Mouse (Mus musculus) ovary, postnatal 10 days (tissue): ENCODE data around the gene Exoc6.

Experiments
- DNase-seq: peaks from one replicate; pipeline ENCODE4 v3.0.0; 2022; ENCODE audit warnings: low spot score

Gene Exoc6

DNA sequence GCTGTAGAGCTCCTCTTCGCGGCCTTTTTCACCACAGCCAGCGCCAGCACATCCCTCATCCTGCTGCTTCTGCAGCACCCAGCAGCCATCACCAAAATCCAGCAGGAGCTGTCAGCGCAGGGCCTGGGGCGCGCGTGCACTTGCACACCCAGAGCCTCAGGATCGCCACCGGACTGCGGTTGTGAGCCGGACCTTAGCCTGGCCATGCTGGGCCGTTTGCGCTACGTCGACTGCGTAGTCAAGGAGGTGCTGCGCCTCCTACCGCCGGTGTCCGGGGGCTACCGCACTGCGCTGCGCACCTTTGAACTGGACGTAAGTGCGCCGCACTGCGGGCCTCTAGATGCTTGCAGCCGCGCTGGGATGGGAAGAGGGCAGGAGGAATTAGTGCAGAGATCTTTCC is 140.5 kb downstream of the Exoc6 start:
- no peak for DNase-seq

DNA sequence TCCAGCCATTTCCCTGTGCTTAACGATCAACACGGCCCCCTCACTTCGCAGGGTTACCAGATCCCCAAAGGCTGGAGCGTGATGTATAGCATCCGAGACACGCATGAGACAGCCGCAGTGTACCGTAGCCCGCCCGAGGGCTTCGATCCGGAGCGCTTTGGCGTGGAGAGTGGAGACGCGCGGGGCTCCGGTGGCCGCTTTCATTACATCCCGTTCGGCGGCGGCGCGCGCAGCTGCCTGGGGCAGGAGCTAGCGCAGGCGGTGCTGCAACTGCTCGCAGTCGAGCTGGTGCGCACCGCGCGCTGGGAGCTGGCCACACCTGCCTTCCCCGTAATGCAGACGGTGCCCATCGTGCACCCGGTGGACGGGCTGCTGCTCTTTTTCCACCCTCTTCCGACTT is 142.7 kb downstream of the Exoc6 start:
- DNase-seq: no peak

DNA sequence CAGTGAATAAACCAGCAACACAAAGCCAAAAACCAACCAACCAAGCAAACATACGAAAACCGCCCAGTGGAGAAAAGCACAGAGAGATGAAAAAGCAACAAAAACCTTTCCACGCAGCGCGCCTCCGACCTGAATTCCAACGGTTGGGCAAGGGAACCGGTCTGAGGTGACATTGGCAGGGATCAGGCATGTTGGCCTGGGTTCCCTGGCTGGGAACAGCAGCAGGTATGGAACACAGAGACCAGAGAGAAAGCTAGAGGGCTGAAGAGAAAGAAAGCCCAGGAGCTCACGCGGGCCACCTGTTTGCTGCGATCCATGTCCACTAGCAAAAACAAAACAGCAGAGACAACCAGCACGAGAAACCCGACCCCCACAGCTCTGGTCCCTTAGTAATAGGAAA is 144.9 kb downstream of the Exoc6 start:
- DNase-seq: no peak

DNA sequence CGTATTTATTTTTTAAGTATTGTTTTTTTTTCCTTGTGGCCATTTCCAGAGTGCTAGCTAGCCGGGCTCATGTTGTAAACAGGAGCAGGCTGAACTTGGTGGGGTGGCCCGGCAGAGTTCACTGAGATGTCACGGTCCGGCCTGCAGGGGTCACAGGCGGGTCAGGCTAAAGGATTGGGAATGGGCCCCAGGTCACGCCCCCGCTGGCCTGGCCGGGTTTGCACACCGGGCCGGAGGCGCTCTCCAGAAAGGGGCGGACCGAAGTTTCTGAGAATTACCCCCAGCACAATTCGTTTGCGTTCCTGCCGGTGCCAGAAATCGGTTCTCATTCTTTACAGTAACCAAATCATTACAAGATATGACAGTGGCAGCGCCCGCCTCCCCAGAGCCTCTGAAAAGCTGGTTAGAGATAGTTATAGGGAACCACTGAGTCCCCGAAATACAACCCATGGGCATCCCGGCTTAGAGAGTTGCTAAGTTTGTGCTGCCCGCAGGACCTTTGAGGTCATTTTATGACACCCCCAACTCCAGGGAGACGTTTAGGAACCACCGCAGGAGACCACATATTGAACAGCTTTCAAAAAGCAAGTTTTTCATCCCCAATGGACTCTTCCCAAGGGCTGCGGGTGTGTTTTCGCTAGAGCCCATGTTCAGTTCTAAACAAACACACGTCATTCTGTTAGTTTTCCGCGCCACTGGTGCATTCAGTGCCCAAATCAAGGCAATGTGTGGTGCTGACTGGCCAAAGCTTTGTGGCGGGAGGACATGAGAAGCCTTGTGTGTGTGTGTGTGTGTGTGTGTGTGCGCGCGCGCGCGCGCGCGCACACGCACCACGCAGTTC is 145.8 kb downstream of the Exoc6 start:
- no peak for DNase-seq

DNA sequence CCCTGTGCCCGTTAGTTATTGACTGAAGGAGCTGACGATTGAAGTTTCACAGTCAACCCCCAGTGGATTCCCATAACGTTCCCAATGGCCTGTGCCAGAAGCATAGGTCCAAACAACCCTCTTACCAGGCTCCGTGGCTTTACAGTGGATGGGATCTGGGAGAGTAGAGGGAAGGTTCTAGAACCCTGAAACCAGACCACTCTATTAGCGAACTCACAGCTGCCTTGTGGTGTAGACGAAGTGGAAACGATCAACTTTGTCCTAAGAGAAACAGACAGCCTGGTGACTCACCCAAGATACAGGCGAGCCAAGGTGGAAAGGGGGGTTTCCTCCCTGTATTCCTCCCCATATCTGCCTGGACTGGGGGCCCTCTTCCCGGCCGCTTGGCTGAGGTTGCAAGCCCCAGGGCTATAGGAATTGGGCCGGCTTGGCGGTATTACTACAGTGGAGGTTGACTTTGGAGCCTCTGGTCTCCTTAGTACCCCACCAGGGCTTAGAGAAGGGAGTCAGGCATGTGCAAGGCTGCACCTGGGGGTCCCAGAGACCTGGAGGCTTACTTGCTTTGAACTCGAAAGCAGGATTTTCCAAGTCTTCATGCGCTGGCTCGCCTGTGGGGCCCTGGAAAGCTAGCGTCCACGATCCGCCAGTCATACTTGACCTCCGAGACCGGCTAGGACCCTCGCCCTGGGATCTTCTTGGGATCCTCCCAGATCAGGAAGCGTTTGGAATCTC is 146.6 kb downstream of the Exoc6 start:
- no peak for DNase-seq

DNA sequence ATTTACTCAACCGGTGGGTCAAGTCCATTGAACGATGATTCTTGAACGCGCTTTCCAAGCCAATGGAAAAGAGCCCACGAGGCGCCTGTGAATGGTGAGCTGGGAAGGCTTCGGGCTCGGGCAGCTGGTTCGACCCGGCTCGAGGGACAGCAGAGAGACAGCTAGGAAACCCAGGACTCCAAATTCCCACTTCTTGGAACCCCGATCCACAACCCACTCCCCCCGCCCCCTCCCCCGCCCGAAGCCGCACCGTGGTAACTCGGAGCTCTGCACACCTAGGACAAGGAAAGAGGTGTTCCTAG is 147.1 kb downstream of the Exoc6 start:
- DNase-seq: no peak

DNA sequence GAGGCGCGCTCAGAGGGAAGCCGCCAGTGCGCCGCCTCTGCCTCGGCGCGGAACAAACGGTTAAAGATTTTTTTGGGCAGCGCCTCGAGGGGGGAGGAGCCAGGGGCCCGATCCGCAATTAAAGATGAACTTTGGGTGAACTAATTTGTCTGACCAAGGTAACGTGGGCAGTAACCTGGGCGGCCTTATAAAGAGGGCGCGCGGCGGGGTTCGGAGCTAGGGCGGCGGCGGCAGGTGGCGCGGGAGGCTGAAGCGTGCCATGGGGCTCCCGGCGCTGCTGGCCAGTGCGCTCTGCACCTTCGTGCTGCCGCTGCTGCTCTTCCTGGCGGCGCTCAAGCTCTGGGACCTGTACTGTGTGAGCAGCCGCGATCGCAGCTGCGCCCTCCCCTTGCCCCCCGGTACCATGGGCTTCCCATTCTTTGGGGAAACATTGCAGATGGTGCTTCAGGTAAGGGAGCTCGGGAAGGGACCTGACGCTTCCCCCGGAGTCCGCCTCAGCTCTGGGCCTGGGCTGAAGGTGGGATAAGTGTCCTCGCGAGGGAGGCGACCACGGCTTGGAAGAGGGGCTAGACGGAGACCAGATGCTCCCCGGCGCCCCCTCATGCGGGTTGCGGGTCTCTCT is 147.5 kb downstream of the Exoc6 start, which contains the start of gene Cyp26a1:
Cyp26a1 (plus strand) TSS at position 148 of the 622 bp plus-strand sequence.
- DNase-seq: no peak

DNA sequence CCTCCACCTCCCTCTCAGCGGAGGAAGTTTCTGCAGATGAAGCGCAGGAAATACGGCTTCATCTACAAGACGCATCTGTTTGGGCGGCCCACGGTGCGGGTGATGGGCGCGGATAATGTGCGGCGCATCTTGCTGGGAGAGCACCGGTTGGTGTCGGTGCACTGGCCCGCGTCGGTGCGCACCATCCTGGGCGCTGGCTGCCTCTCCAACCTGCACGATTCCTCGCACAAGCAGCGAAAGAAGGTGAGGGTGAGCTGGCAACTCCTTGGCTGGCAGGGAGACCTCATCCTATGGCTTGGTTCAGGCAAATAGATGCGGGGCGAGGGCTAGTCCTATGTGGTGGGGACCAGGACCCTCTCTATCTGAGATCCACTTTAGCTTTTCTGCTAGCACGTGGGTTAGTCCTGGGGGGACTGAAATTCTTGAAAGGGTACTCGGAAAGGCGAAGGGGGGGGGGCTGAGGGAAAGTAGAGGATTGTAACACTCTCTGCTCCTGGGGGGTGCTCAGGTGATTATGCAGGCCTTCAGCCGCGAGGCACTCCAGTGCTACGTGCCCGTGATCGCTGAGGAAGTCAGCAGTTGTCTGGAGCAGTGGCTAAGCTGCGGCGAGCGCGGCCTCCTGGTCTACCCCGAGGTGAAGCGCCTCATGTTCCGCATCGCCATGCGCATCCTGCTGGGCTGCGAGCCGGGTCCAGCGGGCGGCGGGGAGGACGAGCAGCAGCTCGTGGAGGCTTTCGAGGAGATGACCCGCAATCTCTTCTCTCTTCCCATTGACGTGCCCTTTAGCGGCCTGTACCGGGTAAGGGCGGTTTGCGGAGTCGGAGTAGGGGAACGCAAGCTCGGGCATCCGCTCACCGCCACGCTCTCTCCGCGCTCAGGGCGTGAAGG is 148.3 kb downstream of the Exoc6 start:
- no peak for DNase-seq

DNA sequence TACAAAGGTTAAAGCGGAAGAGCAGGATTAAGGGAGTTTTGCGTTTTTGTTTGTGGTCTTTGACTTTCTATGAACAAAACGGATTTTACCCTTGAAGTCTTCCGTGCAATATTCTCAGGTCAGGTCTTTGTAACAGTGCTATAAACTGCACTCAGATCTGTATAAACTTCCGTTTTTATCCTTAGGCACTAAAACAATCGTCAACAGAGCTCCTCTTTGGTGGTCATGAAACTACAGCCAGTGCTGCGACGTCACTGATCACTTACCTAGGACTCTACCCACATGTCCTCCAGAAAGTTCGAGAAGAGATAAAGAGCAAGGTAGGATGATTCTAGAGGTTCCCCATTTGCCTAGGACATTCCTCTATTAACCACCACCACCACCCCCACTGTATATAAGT is 149.5 kb downstream of the Exoc6 start:
- DNase-seq: no peak

DNA sequence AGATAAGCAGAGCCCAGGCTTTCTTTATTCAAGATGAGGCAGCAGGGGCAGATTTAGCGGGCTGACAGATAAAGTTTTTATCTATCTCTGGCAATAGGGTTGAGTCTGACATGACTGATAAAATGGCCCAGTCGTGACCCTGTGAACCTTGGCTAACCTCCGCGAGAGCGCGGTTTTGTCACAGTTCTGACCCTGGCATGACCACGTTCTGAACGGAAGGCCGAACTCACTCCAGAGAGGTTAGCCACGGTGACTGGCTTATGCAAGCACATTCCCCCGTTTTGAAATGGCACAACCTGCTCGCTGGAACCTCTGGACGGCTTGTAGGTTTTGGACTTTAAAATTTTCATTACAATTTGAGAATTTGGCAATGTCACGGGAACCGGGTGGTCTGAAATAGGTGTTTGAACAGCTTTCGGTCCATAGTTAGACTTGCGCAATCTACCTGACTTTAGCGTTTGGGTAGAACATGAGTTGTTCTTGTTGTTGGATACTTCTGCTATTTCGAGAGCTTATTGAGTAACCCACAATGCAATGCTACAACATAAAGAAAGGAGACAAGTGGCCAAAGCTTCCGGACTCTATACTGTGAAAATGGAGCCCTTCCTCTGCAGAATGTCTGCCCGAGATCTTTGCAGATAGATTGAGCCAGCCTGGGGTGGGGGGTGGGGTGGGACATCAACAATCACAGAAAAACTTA is 152.3 kb downstream of the Exoc6 start:
- no peak for DNase-seq

DNA sequence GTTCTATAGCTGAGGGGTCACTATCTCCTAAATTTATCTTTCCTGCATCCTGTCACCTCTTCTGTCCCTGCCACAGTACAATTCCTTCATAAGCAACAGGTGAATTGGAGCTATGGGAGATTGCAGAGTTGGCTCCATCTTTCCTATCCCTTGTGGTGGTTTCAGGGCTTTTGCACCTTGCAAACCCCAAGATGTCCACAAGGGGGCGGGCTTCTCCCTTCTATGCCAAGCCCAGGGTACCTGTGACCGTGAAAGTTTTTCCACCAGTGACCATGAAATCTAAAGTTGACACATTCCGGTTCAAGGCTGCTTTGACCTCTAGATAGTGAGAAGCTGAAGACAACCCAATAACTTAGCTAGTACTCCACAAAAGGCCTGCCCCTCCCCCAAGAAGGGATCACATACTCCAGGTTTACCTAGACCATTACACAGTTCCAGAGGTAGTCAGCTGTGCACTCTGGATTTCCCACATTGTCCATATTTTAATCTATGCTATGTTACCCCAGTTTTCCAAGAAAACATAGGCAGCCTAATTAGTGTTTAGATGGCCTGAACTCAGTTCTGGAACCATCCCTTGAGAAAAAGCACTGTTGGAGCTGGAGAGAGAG is 153.8 kb downstream of the Exoc6 start:
- peak; percentile 82 for DNase-seq

DNA sequence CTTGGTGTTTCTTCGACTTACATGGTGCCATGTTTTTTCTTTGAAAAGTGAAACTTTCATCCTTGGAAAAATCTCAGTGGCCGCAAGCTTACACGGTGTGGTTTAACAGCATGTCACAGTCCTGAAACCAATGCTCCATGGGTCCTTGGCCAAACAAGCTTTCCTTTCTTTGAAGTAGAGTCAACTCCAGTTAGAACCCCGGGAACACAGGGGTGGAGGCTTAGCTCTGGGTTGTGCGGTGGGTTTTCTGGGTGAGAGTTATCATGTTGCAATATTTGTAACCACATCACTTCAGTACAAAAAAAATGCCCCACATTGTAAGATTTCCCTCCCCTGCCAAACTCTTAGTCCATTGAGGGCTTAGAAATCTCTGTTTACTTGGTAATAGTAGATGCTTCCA is 155.5 kb downstream of the Exoc6 start:
- no peak for DNase-seq

DNA sequence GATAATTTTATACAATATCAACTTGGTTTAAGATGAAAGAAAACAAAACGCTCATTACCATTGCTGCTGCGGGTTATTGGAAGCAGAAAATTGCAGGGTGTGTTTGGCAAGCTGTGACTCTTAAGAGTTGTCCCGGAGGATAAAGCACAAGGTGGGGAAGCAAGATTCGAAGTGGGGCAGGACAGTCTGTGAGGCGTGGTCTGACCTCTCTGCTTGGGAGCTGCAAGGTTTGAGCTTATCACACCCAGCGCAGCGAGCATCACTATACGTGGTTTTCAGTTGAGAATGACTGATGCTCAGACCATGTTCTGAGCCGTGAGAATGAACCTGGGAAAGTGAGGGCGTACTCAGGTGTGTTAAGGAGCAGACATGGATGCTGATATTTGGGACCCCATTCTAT is 164.5 kb downstream of the Exoc6 start:
- DNase-seq: no peak

DNA sequence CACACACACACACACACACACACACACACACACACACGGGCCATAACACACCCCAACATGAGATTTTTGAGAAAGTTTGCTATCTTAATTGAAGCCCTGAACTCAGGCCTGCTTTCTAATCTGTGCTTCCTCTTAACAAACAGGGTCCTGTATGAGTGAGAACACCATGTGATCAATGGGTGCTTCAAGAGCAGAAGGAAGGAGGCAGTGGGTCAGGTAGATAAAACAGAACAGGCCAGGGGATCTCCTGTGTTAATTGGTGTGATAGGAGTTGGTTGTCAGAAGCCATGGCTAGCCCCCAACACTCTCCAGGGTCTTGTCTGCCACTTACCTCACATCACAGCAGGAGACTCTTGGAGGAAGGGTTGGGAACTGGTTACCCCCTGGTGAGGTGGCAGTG is 165.8 kb downstream of the Exoc6 start:
- DNase-seq: no peak

DNA sequence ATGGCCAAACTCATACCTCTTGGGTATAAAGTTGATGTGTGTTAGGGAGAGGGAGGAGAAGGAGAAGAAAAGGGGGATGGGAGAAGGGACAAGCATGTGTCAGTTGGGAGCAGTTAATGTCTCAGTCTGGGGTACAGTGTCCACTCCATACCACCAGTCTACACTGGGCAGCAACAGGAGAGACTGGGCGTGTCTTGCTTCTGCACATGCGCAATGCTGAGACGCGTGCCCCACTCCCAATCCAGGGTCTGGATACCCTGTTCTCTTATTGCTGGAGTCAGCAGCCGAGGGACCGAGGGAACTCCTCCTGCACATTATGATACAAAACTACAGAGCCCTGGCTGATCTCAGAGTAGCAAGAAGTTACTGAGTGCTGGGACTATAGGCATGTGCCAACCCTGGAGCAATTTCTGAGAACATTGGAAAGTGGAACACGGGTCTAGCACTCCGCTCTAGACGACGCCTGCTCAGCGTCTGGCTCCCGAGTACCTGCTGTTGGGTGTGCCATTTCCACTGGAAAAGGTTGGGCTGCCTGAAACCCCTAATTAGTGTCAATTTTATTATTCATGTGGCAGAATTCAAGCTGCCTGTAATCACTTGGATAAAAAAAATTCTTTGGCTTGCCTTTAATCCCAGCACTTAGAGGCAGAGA is 166.4 kb downstream of the Exoc6 start:
- no peak for DNase-seq

DNA sequence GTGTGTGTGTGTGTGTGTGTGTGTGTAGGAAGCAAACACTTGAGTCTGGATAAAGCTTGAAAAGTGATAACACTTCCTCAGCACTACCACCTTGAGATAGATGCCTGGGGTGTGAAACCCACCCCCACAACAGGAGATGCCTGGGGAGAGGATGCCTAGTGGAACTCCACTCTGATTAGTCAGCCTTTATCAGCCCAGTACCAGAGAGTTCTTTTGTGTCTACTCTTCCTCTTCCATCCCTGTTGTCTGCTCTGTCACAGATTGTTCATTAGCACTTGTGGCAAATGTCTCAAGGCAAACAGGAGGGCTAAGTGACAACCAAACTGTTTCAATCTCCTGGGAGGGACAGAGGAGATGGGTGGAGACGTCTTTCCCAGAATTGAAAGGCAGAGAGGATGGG is 168.9 kb downstream of the Exoc6 start:
- DNase-seq: no peak

DNA sequence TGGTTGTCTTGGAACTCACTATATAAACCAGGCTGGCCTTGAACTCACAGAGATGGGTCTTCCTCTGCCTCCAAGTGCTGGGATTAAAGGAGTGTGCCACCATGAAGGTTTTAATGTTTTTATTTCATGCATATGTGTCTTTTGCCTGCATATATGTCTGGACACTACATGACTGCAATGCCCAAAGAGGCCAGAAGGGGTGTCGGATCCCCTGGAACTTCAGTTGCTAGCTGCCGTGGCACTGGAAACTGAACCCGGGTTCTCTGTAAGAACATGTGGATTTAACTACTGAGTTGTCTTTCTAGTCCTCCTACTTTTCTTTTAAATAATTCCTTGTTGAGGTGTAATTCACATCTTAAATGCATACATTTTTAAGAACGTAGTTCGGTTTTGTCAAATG is 174.4 kb downstream of the Exoc6 start:
- DNase-seq: no peak

DNA sequence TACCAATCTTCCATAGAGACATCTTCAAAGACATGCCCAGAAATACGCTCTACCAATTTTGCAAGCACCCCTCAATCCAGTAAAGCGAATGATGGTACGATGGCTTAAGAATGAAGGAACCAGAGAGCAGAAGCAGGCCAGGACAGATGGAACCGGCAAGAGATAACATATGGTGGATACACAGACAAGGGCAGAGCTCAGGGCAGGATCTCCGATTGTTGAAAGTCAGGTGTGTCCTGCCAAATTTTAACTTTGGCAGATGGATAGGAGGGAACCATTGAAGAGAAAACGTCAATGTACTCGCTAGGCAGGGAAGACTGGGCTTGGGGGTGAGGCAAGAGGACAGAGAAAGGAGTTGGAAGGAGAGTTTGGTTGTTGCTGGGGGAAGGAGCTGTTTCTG is 176.4 kb downstream of the Exoc6 start:
- no peak for DNase-seq

DNA sequence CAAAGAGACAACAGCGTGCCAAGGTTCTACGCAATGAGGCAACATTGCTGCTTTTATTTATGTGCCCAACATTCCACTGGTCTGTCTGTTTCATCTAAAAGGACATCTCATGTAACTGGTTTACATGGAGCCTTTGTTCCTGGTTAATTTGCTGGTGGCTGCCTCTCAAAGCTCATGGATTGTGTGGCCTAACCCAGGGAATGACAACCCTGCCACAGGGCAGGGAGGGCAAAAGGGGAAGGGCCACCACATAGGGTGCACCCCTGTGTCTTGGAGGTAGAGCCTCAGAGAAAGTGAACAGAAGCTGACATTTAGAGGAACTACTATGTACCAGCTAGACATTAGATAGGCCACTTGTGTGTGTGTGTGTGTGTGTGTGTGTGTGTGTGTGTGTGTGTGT is 177.1 kb downstream of the Exoc6 start:
- DNase-seq: no peak
